Mouse (Mus musculus): ENCODE results near the gene Treh. TPM values are rescaled to one million over a fixed set of nuclear protein-coding genes. Genes with fewer than 3 reads are reported as not detected.
A peak's percentile ranks its signal among the peaks of the same experiment; 100 is the strongest.

Gene Treh
- polyA plus RNA-seq, 1 experiment from 2014 or later: not detected

GRCm38 (mm10) chr9:44708429-44708765, 35.4 kb downstream of the Treh start:
- peak overlapping the region; percentile 74 for H3K4me2 ChIP-seq (ENCODE audit: low read depth, low read length)
- peak; percentile 80 for ATAC-seq (ENCODE audit: insufficient read depth, low FRiP score)
- H3K36me3 ChIP-seq (ENCODE audit: control insufficient read depth, insufficient read depth, low read length): 0 out of 2 replicates have a peak, but pooled peaks cover 4% of the 10 kb centered on the region
- H3K4me1 ChIP-seq (ENCODE audit: control insufficient read depth, insufficient read depth, low read length): peaks cover 11% of the 10 kb centered on the region
- 3% methylated on average over 24 of the region's 24 CpGs for WGBS
- H3K9ac ChIP-seq (ENCODE audit: low read length): peak overlapping the region; percentile 68
- peak overlapping the region; percentile 68 for H3K27ac ChIP-seq (ENCODE audit: low read length)
- no peaks in the 10 kb centered on the region for H3K27me3 ChIP-seq (ENCODE audit: control insufficient read depth, insufficient read depth, low read length)
- peak overlapping the region; percentile 49 for H3K4me3 ChIP-seq (replicated peaks; ENCODE audit: low read length)
- no peaks in the 10 kb centered on the region for H3K9me3 ChIP-seq (replicated peaks; ENCODE audit: control insufficient read depth, low read length)

- Histone ChIP-seq H3K4me1 (ENCODE audit: control insufficient read depth, insufficient read depth, low read length) (peaks cover 15% of the 10 kb centered on the region), H3K4me2 (ENCODE audit: low read depth, low read length) (peak overlapping the region; percentile 74), H3K9ac (ENCODE audit: low read length) (peak overlapping the region; percentile 68; the same call in 1 of the 2 replicates), H3K27me3 (ENCODE audit: control insufficient read depth, insufficient read depth, low read length) (no peaks in the 10 kb centered on the region), H3K4me3 (replicated peaks; ENCODE audit: low read length) (peak overlapping the region; percentile 49), H3K9me3 (replicated peaks; ENCODE audit: control insufficient read depth, low read length) (no peaks in the 10 kb centered on the region), H3K36me3 (ENCODE audit: control insufficient read depth, insufficient read depth, low read length) (0 out of 2 replicates have a peak, but pooled peaks cover 4% of the 10 kb centered on the region), H3K27ac (ENCODE audit: low read length) (peak overlapping the region; percentile 36; the same call in 1 of the 2 replicates)
- WGBS: 30% methylated on average over 6 of the region's 6 CpGs
- ATAC-seq (ENCODE audit: insufficient read depth, low FRiP score): no peak
Observed at GRCm38 (mm10) chr9:44708925-44709324, 35.9 kb downstream of the Treh start.

GRCm38 (mm10) chr9:44709600-44709999, 36.6 kb downstream of the Treh start:
- Histone ChIP-seq H3K4me1 (ENCODE audit: control insufficient read depth, insufficient read depth, low read length) (peaks cover 15% of the 10 kb centered on the region), H3K4me2 (ENCODE audit: low read depth, low read length) (no peak overlapping the region), H3K4me3 (replicated peaks; ENCODE audit: low read length) (no peak overlapping the region), H3K27ac (ENCODE audit: low read length) (no peak overlapping the region), H3K9ac (ENCODE audit: low read length) (0 out of 2 replicates have a peak overlapping the region, but pooled peaks have one; percentile 1), H3K9me3 (replicated peaks; ENCODE audit: control insufficient read depth, low read length) (no peaks in the 10 kb centered on the region), H3K27me3 (ENCODE audit: control insufficient read depth, insufficient read depth, low read length) (no peaks in the 10 kb centered on the region), H3K36me3 (ENCODE audit: control insufficient read depth, insufficient read depth, low read length) (0 out of 2 replicates have a peak, but pooled peaks cover 4% of the 10 kb centered on the region)
- WGBS: 52% methylated on average over 2 of the region's 2 CpGs
- ATAC-seq (ENCODE audit: insufficient read depth, low FRiP score): no peak

GRCm38 (mm10) chr9:44710213-44710612, 37.2 kb downstream of the Treh start:
- 0 out of 2 replicates have a peak, but pooled peaks cover 4% of the 10 kb centered on the region for H3K36me3 ChIP-seq (ENCODE audit: control insufficient read depth, insufficient read depth, low read length)
- no peaks in the 10 kb centered on the region for H3K27me3 ChIP-seq (ENCODE audit: control insufficient read depth, insufficient read depth, low read length)
- no peaks in the 10 kb centered on the region for H3K9me3 ChIP-seq (replicated peaks; ENCODE audit: control insufficient read depth, low read length)
- H3K4me1 ChIP-seq (ENCODE audit: control insufficient read depth, insufficient read depth, low read length): peaks cover 15% of the 10 kb centered on the region
- no peak overlapping the region for H3K9ac ChIP-seq (ENCODE audit: low read length)
- no peak for ATAC-seq (ENCODE audit: insufficient read depth, low FRiP score)
- no peak overlapping the region for H3K4me2 ChIP-seq (ENCODE audit: low read depth, low read length)
- WGBS: 82% methylated on average over 5 of the region's 5 CpGs
- no peak overlapping the region for H3K27ac ChIP-seq (ENCODE audit: low read length)
- H3K4me3 ChIP-seq (replicated peaks; ENCODE audit: low read length): no peak overlapping the region

- no peak overlapping the region for H3K4me3 ChIP-seq (replicated peaks; ENCODE audit: low read length)
- 0 out of 2 replicates have a peak overlapping the region, but pooled peaks have one; percentile 7 for H3K4me2 ChIP-seq (ENCODE audit: low read depth, low read length)
- H3K4me1 ChIP-seq (ENCODE audit: control insufficient read depth, insufficient read depth, low read length): peaks cover 15% of the 10 kb centered on the region
- no peak for ATAC-seq (ENCODE audit: insufficient read depth, low FRiP score)
- H3K9me3 ChIP-seq (replicated peaks; ENCODE audit: control insufficient read depth, low read length): no peaks in the 10 kb centered on the region
- H3K27ac ChIP-seq (ENCODE audit: low read length): 0 out of 2 replicates have a peak overlapping the region, but pooled peaks have one; percentile 54
- WGBS: 68% methylated on average over 17 of the region's 17 CpGs
- peak overlapping the region; percentile 10; the same call in 1 of the 2 replicates for H3K9ac ChIP-seq (ENCODE audit: low read length)
- no peaks in the 10 kb centered on the region for H3K27me3 ChIP-seq (ENCODE audit: control insufficient read depth, insufficient read depth, low read length)
- 0 out of 2 replicates have a peak, but pooled peaks cover 4% of the 10 kb centered on the region for H3K36me3 ChIP-seq (ENCODE audit: control insufficient read depth, insufficient read depth, low read length)
Observed at GRCm38 (mm10) chr9:44711602-44712001, 38.6 kb downstream of the Treh start.

GRCm38 (mm10) chr9:44713080-44713479, 40.0 kb downstream of the Treh start:
- Histone ChIP-seq H3K9ac (ENCODE audit: low read length) (peak overlapping the region; percentile 15; the same call in 1 of the 2 replicates), H3K27me3 (ENCODE audit: control insufficient read depth, insufficient read depth, low read length) (no peaks in the 10 kb centered on the region), H3K4me2 (ENCODE audit: low read depth, low read length) (peak overlapping the region; percentile 22), H3K27ac (ENCODE audit: low read length) (0 out of 2 replicates have a peak overlapping the region, but pooled peaks have one; percentile 18), H3K4me1 (ENCODE audit: control insufficient read depth, insufficient read depth, low read length) (peaks cover 10% of the 10 kb centered on the region), H3K36me3 (ENCODE audit: control insufficient read depth, insufficient read depth, low read length) (no peaks in the 10 kb centered on the region), H3K9me3 (replicated peaks; ENCODE audit: control insufficient read depth, low read length) (no peaks in the 10 kb centered on the region), H3K4me3 (replicated peaks; ENCODE audit: low read length) (peak overlapping the region; percentile 21)
- ATAC-seq (ENCODE audit: insufficient read depth, low FRiP score): peak; percentile 82
- 61% methylated on average over 6 of the region's 6 CpGs for WGBS

GRCm38 (mm10) chr9:44713574-44713973, 40.5 kb downstream of the Treh start:
- Histone ChIP-seq H3K4me1 (ENCODE audit: control insufficient read depth, insufficient read depth, low read length) (peaks cover 8% of the 10 kb centered on the region; the same call in 1 of the 2 replicates), H3K4me3 (replicated peaks; ENCODE audit: low read length) (no peak overlapping the region), H3K9me3 (replicated peaks; ENCODE audit: control insufficient read depth, low read length) (no peaks in the 10 kb centered on the region), H3K4me2 (ENCODE audit: low read depth, low read length) (no peak overlapping the region), H3K9ac (ENCODE audit: low read length) (peak overlapping the region; percentile 15; the same call in 1 of the 2 replicates), H3K36me3 (ENCODE audit: control insufficient read depth, insufficient read depth, low read length) (no peaks in the 10 kb centered on the region), H3K27ac (ENCODE audit: low read length) (no peak overlapping the region), H3K27me3 (ENCODE audit: control insufficient read depth, insufficient read depth, low read length) (no peaks in the 10 kb centered on the region)
- 58% methylated on average over 2 of the region's 2 CpGs for WGBS
- ATAC-seq (ENCODE audit: insufficient read depth, low FRiP score): no peak

GRCm38 (mm10) chr9:44715109-44715508, 42.1 kb downstream of the Treh start:
- Histone ChIP-seq H3K9ac (ENCODE audit: low read length) (no peak overlapping the region), H3K9me3 (replicated peaks; ENCODE audit: control insufficient read depth, low read length) (no peaks in the 10 kb centered on the region), H3K4me2 (ENCODE audit: low read depth, low read length) (no peak overlapping the region), H3K36me3 (ENCODE audit: control insufficient read depth, insufficient read depth, low read length) (no peaks in the 10 kb centered on the region), H3K27me3 (ENCODE audit: control insufficient read depth, insufficient read depth, low read length) (no peaks in the 10 kb centered on the region), H3K27ac (ENCODE audit: low read length) (no peak overlapping the region), H3K4me1 (ENCODE audit: control insufficient read depth, insufficient read depth, low read length) (peaks cover 5% of the 10 kb centered on the region), H3K4me3 (replicated peaks; ENCODE audit: low read length) (no peak overlapping the region)
- ATAC-seq (ENCODE audit: insufficient read depth, low FRiP score): no peak
- 88% methylated on average over 17 of the region's 17 CpGs for WGBS

- Histone ChIP-seq H3K9me3 (replicated peaks; ENCODE audit: control insufficient read depth, low read length) (no peaks in the 10 kb centered on the region), H3K27ac (ENCODE audit: low read length) (no peak overlapping the region), H3K4me3 (replicated peaks; ENCODE audit: low read length) (no peak overlapping the region), H3K4me1 (ENCODE audit: control insufficient read depth, insufficient read depth, low read length) (peaks cover 12% of the 10 kb centered on the region), H3K9ac (ENCODE audit: low read length) (no peak overlapping the region), H3K4me2 (ENCODE audit: low read depth, low read length) (no peak overlapping the region), H3K27me3 (ENCODE audit: control insufficient read depth, insufficient read depth, low read length) (no peaks in the 10 kb centered on the region), H3K36me3 (ENCODE audit: control insufficient read depth, insufficient read depth, low read length) (no peaks in the 10 kb centered on the region)
- ATAC-seq (ENCODE audit: insufficient read depth, low FRiP score): no peak
- 96% methylated on average over 29 of the region's 29 CpGs for WGBS
Observed at GRCm38 (mm10) chr9:44715705-44716362, 42.8 kb downstream of the Treh start.
